Mouse (Mus musculus): Measurements from ENCODE around the gene Tbc1d9b.

DNA sequence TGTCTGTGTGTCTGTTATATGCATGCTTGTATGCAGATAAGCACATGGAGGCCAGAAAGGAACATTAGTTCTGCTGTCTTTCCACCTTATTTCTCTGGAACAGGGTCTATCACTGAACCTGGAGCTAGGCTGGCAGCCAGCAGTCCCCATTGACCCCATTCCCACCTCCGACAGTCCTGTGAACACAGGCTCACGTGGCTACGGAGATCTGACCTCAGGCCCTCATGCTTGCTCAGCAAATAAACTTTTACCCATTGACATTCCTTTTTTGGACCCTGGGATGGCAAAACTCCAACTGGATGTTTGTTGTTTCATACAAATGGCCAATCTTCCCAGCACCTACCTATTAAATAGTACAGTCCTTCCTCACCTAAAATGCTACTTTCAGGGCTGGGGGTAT, 45.2 kb downstream of the Tbc1d9b start:
- TF ChIP-seq POLR2A (IDR thresholded peaks at IDR 0.05; ENCODE audit: control insufficient read depth, extremely low read depth, insufficient read depth, low read length, poor library complexity): no peak
- TF ChIP-seq CTCF (IDR thresholded peaks at IDR 0.05; ENCODE audit: borderline replicate concordance, control insufficient read depth, extremely low read depth, insufficient read depth, low read length, poor library complexity): no peak
